Mouse (Mus musculus): ENCODE results near the gene Sytl5. TPM values are rescaled to one million over a fixed set of nuclear protein-coding genes. Genes with fewer than 3 reads are reported as not detected.

Sytl5 gene
- polyA plus RNA-seq, 1 experiment, result 0.51 TPM

- TF ChIP-seq POLR2A (IDR thresholded peaks at IDR 0.05; ENCODE audit: borderline replicate concordance, extremely low read depth, insufficient read depth, insufficient read length, poor library complexity, severe bottlenecking), result no peak
- TF ChIP-seq CTCF (IDR thresholded peaks at IDR 0.05; ENCODE audit: borderline replicate concordance, extremely low read depth, insufficient read depth, insufficient read length), result peak; percentile 16; the same call in 1 of the 2 replicates
- no peak for DNase-seq (ENCODE audit: low read depth)
Observed at GRCm38 (mm10) chrX:10034666-10035065, 149.2 kb downstream of the Sytl5 start.

Other genes starting within 250 kb of the Sytl5 start
- gene Dynlt3, start 222.6 kb upstream of the Sytl5 start, polyA plus RNA-seq (2012; rRNA removed), result 25.0 and 29.2 TPM in 2 replicates
- gene Hypm, start 38.7 kb upstream of the Sytl5 start, polyA plus RNA-seq (2012; rRNA removed), result not detected in 2 replicates
- gene H2al3, start 35.9 kb upstream of the Sytl5 start, polyA plus RNA-seq (2012; rRNA removed), result not detected in 2 replicates
- gene Srpx, start 232.1 kb downstream of the Sytl5 start, polyA plus RNA-seq (2012; rRNA removed), result 4.3 and 5.0 TPM in 2 replicates